Mouse (Mus musculus) common myeloid progenitor, adult 5-6 weeks (primary cell): ENCODE data around the gene Por. TPM values are rescaled to one million over a fixed set of nuclear protein-coding genes. Genes with fewer than 3 reads are reported as not detected.

ENCODE experiments used
- ATAC-seq: replicated peaks from 2 replicates; pipeline ENCODE4 v1.8.0; 2016; ENCODE audit warnings: low read depth, mild to moderate bottlenecking, moderate TSS enrichment, inconsistent platforms; ENCODE audit not compliant: poor library complexity, severe bottlenecking
- total RNA-seq: library from RNA; stranded (forward); fragments of 200-1000, 187-1606 nt; gene quantifications from 2 replicates; pipeline ENCODE4 v1.2.3, GENCODE M21; 2017

Por gene
- total RNA-seq, 1 experiment from 2014 or later, result 72.0 TPM

DNA sequence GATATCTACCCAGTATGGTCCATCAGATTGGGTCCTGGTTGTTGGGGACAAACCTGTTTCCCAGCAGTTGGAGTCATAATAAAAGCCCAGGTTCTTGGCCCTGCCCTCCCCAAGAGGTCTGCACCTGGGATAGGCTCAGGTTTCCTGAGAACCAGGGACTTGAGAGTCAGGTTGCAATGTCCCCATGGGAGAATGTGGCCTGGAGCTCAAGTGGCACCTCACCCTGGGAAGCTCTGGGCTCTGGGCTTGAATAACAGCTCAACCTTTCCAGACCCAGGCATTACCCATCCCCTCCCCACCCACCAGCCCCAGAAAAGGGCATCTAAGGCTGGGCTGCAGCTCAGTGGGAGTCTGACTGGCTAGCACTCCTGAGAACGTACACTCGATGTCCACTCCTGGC is 16.6 kb upstream of the Por start:
- no peak for ATAC-seq

GRCm38 (mm10) chr5:135656046-135656445 is 13.8 kb upstream of the Por start:
- no peak for ATAC-seq

DNA sequence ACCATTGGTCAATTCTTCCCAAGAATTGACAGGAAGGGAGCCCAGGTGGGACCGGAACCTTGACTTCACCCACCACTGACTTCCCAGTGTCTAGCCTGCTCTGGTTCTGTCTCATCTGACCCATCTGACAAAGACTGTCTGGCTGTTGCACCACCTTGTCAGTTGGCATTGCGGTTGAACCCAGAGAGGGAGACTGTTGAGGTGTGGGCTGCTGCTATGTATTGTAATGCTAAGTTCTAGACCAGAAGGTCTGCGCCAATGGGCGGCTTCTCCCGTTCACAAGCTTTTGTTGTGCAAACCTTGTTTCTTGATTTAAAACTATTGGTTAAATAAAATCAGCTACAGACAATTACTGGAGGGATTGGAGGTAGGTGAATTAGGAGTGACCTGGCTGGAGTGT is 12.7 kb upstream of the Por start:
- ATAC-seq, result no peak

- ATAC-seq, result peak; percentile 69
Measured at GRCm38 (mm10) chr5:135657703-135658373, 12.0 kb upstream of the Por start.

GRCm38 (mm10) chr5:135659956-135660355 is 9.9 kb upstream of the Por start:
- no peak for ATAC-seq

DNA sequence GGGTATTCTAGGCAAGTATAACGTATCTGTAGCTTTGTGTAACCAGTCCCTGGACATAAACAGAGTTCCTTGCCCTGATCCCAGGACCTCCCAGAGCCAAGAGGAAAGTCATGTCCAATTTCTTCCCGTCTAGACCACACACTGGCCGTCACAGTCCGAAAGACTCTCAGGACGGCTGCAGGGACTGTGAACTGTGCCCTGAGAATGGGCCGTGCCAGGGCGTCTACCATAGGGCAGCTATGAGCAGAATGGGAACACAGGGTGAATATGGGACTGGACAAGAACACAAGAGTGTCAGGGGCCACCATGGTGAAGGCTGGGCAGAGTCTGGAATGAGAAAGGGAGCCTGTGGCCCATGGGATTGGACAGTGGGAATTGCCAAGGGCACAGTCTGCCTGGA is 9.3 kb upstream of the Por start:
- ATAC-seq, result no peak

DNA sequence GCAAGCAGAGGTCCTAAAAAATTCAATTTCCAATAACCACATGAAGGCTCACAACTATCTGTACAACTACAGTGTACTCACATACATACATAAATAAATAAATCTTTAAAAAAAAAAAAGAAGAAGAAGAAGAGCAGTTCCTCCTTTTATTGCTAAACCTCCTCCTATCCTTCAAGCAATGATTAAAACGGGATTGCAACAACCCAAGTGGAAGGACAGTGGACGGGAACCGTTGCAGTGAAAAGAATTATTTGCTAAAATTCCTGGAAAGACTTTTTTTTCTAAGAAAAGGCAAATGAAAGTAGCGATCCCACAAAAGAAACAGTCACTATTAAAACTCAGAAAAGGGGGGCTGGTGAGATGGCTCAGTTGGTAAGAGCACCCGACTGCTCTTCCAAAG is 2.9 kb upstream of the Por start:
- ATAC-seq, result no peak

GRCm38 (mm10) chr5:135668071-135668470 is 1.8 kb upstream of the Por start:
- ATAC-seq, result peak; percentile 51; the same call in 1 of the 2 replicates

GRCm38 (mm10) chr5:135670881-135671280 is 1.0 kb downstream of the Por start:
- ATAC-seq, result no peak

GRCm38 (mm10) chr5:135672509-135672908 is 2.7 kb downstream of the Por start:
- no peak for ATAC-seq

GRCm38 (mm10) chr5:135672980-135673379 is 3.1 kb downstream of the Por start:
- ATAC-seq, result no peak

DNA sequence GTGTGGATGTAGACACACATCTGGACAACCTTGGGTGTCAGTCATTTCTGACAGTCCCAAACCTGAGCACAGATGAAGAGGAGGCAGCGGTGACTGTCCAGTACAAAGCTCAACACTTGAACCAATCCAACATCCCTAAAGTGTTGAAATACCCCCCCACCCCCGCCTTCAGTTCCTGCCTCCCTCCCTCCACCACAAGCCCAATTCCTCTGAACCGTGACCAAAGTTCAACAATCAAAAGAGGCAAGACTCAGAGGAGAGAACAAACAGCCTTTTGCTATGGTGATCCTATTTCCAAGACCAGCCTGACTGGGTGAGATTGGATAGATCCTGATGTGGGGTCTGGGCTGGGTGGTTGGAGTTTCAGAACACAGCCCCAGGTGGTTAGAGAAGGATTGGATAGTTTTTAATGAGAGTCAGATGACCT is 4.5 kb downstream of the Por start:
- ATAC-seq, result 0 out of 2 replicates have a peak, but pooled peaks have one; percentile 13

GRCm38 (mm10) chr5:135674821-135675220 is 5.0 kb downstream of the Por start:
- peak; percentile 62 for ATAC-seq

- no peak for ATAC-seq
Measured at GRCm38 (mm10) chr5:135676696-135677095, 6.9 kb downstream of the Por start.

GRCm38 (mm10) chr5:135677251-135677650 is 7.4 kb downstream of the Por start:
- peak; percentile 55 for ATAC-seq

DNA sequence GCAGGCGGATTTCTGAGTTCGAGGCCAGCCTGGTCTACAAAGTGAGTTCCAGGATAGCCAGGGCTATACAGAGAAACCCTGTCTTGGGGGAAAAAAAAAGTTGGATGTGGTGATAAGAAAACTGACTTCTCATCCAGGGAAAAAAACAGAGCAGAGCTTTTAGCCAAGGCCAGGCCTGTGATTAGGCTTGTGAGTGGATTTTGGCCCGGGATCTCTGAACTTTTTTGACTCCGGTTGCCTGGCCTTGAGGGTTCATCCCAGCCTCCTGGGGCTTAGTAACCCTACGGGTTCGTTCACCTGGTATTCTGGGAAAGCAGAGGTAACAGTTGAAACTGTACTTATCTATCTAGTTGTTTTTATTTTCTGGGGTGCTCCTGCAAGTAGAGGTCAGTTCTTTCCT is 8.6 kb downstream of the Por start:
- ATAC-seq, result no peak

DNA sequence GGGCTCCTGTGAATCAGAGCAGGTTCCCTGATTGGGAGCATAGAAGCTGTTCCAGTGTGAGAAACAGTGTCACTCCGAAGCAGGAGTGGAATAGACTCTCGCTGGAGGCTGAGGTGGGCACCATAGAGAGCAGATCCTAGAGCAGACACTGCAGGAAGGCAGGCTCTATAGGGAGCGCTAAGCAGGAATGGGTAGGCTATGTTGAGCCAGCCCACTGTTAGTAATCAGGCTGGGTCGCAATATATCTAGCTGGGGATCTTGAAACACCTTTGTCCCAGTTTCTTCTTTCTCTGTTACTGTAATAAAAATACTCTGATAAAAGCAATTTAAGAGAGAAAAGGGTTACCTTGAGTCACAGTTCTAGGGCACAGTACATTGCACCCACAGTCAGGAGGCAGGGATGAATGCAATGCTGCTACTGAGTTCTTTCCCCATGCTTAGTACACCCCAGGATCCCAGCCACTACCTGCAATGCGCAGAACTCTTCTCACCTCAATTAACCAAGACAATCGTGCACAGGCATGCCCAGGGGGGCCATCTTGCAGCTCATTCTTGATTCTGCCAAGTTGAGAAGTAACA is 11.2 kb downstream of the Por start:
- no peak for ATAC-seq

GRCm38 (mm10) chr5:135682009-135682408 is 12.2 kb downstream of the Por start:
- no peak for ATAC-seq

DNA sequence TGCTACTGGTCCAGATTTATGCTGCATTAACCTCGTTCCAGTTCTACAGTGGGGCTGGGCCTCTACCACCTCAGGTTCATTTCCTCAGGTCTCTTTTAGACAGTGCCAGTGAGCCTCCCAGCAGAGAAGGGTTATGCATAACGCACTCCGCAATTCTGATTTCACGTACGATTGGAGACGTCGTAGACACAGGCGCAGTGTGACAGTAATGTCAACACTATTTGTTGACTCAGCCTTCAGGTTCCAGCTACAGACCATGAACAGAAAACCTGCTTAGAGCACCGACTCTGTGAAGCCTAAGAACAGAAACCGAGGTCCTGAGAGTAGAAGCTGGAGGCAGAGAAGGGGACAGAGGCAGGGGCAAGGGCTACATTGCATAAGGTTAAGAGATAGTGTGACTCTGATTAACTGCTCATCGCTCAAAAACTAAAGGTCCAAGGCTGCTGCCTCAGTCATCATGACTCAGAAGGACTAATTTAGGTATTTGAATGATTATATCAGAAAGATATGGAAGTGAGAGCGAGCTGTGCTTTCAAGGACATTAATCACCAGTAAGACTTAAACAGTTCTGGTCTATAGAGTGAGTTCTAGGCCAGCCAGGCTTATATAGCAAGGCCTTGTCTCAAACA is 13.2 kb downstream of the Por start:
- ATAC-seq, result no peak

GRCm38 (mm10) chr5:135690401-135690800 is 20.6 kb downstream of the Por start:
- ATAC-seq, result no peak

GRCm38 (mm10) chr5:135691266-135691665 is 21.4 kb downstream of the Por start:
- ATAC-seq, result no peak
